Mouse (Mus musculus) embryonic fibroblast, embryonic 13.5 days (primary cell): ENCODE results near the gene Rpusd4.

Experiments
- CTCF ChIP-seq: IDR thresholded peaks from 2 replicates; pipeline ENCODE4 v1.5.1; 2011; ENCODE audit warnings: mild to moderate bottlenecking, control low read depth, low read length, moderate library complexity, borderline replicate concordance; ENCODE audit not compliant: insufficient read depth
- POLR2A ChIP-seq: IDR thresholded peaks from 2 replicates; pipeline ENCODE4 v1.6.1; 2011; ENCODE audit warnings: low read depth, mild to moderate bottlenecking, control low read depth, low read length, moderate library complexity

- TF ChIP-seq CTCF, result no peak
- TF ChIP-seq POLR2A, result peak; percentile 99
These were observed at the start of gene Rpusd4, which contains the start of gene Fam118b for GRCm38 (mm10) chr9:35267146-35267975.
